Mouse (Mus musculus): ENCODE results near the gene Amd1.

DNA sequence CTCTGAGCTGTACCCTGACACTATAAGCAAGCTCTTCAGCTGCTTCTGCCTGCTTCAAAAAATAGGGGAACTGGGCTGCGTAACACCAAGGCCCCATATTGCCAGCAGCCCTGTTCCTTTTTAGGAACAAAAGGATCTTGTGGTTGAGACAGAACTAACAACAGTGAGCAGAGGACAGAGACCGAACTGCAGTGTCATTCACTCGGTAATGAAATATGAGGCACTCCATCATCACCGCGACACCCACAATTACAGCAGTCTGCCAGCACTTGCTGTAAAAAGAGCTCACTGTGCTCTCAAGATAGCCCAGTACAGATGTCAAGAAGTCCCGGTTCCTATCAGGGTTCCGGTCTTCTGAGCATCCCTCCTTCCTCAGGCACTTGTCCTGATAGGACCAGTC is 26.0 kb downstream of the Amd1 start:
- no peak for TF ChIP-seq POLR2A (IDR thresholded peaks at IDR 0.05; ENCODE audit: borderline replicate concordance, extremely low read depth, insufficient read depth, insufficient read length, poor library complexity, severe bottlenecking)
- TF ChIP-seq CTCF (IDR thresholded peaks at IDR 0.05; ENCODE audit: borderline replicate concordance, extremely low read depth, insufficient read depth, insufficient read length) = no peak

Data from brain, embryonic 14.5 days (tissue).